Mouse (Mus musculus) kidney, postnatal 10 days (tissue): ENCODE results near the gene Gm11172.
A peak's percentile ranks its signal among the peaks of the same experiment; 100 is the strongest.
"Not testable (repeated sequence)": the region's sequence is repeated elsewhere in the genome, so short reads cannot be mapped to it uniquely, and the experiment has no call there.

Source experiments
- DNase-seq: peaks from one replicate; pipeline ENCODE4 v3.0.0; 2021; ENCODE audit warnings: mixed read lengths

Gm11172 gene

GRCm38 (mm10) chr16:10834911-10835587 lies 22.3 kb downstream of the Gm11172 start, which contains the start of gene Rmi2:
TSS of gene Rmi2 (plus strand) at chr16:10835059.
- DNase-seq, result peak; percentile 93

GRCm38 (mm10) chr16:10836388-10836787 lies 23.7 kb downstream of the Gm11172 start:
- DNase-seq, result no peak

DNA sequence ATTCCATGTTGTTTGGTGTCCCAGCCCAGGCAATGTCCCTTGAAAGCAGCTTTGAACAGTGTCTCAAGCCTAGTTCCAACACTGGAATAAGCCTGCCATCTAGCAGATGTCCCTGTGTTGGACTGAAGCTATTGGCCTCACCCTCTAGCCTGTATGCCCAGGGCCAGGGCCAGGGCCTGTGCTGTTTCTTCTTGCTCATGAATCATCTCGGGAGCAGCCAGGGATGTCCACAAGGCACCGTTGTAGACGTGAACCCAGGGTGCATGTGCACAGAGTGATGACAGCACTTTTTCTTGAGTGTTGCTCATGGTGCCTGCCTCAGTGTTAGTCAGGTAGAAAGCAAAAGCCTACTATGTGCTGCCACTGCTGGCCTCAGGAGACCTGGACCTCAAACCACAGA lies 24.5 kb downstream of the Gm11172 start:
- no peak for DNase-seq

- no peak for DNase-seq
Observed at GRCm38 (mm10) chr16:10837903-10838302, 25.2 kb downstream of the Gm11172 start.

- DNase-seq, result no peak
Observed at GRCm38 (mm10) chr16:10838487-10839245, 26.0 kb downstream of the Gm11172 start.

- DNase-seq, result no peak
Observed at GRCm38 (mm10) chr16:10840018-10840417, 27.3 kb downstream of the Gm11172 start.

- DNase-seq, result peak; percentile 52
Observed at GRCm38 (mm10) chr16:10842282-10842855, 29.7 kb downstream of the Gm11172 start.

- peak; percentile 69 for DNase-seq
Observed at GRCm38 (mm10) chr16:10843486-10844318, 31.0 kb downstream of the Gm11172 start.

DNA sequence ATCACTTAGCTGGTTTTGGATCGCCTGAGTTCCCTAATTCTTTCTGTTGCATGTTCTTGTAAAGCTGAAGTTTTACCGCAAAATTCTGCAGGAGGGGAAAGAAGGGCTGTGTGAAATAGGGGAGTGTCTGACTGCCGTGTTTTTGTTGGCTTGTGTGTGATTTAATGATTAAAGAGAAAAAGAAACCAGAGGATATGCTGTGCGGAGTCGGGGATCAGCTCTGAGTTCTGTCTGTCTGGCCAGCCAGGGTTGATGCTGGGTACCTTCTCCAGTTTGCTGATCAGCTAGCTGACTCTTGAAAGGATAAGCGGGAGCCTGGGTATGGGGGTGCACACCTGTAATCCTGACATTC lies 31.6 kb downstream of the Gm11172 start:
- DNase-seq, result no peak

DNA sequence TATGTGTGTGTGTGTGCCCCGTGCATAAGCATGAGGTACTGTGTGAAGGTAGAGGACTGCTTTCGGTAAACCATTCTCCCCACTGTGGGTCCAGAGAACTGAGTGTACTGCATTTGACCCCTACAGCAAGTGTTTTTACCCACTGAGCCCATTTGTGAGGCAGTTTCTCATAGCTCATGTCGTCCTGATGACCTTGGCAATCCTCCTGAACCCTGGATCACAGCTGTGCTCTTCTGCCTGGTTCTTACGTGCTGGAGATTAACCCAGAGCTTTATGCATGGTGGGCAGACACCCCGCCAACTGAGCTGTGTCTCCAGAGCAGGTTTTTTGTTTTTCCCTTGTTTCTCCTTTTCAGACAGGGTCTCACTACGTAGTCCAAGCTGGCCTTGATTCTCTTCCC lies 33.2 kb downstream of the Gm11172 start:
- no peak for DNase-seq

GRCm38 (mm10) chr16:10846503-10846902 lies 33.8 kb downstream of the Gm11172 start:
- DNase-seq, result peak; percentile 84

GRCm38 (mm10) chr16:10849965-10850861 lies 37.5 kb downstream of the Gm11172 start:
- peak; percentile 66 for DNase-seq

- no peak for DNase-seq
Observed at GRCm38 (mm10) chr16:10850905-10851304, 38.2 kb downstream of the Gm11172 start.

GRCm38 (mm10) chr16:10852216-10852615 lies 39.5 kb downstream of the Gm11172 start:
- DNase-seq, result not testable (repeated sequence)

- no peak for DNase-seq
Observed at GRCm38 (mm10) chr16:10859726-10860245, 47.1 kb downstream of the Gm11172 start.

GRCm38 (mm10) chr16:10861408-10861807 lies 48.7 kb downstream of the Gm11172 start:
- DNase-seq, result no peak
